Mouse (Mus musculus): ENCODE results near the gene Hnrnpa0. TPM values are rescaled to one million over a fixed set of nuclear protein-coding genes. Genes with fewer than 3 reads are reported as not detected.

Hnrnpa0 gene
- polyA plus RNA-seq, 1 experiment = 122 TPM

DNA sequence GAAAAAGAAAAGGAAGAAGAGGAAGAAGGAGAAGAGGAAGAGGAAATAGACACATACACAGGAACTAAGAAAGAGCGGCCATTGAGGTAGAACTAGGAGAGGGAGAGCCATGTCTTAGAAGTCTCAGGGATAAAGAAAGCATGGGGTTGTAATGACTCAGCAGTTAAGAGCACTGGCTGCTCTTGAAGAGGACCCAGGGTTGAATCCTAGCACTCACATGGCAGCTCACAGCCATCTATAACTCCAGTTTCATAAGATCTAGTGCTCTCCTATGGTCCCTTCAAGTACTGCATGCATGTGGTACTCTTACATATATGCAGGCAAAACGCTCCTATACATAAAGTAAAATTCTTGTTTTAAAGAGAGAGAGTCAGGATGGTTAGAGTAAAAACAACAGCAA is 27.7 kb upstream of the Hnrnpa0 start:
- Histone ChIP-seq H3K4me2 (ENCODE audit: low read depth) (no peak overlapping the region), H3K4me3 (no peak overlapping the region), H3K36me3 (ENCODE audit: control insufficient read depth, insufficient read depth) (no peaks in the 10 kb centered on the region), H3ac (ENCODE audit: control insufficient read depth, insufficient read length) (no peak overlapping the region), H3K27me3 (ENCODE audit: control insufficient read depth, insufficient read depth, insufficient read length) (peaks cover 4% of the 10 kb centered on the region), H3K79me2 (ENCODE audit: control insufficient read depth, insufficient read depth) (no peaks in the 10 kb centered on the region)
- no peak for TF ChIP-seq POLR2AphosphoS2 (IDR thresholded peaks at IDR 0.05; ENCODE audit: insufficient read length, low read depth)
- TF ChIP-seq MYOG (IDR thresholded peaks at IDR 0.05; ENCODE audit: control insufficient read depth in 1 of 3, insufficient read depth in 1 of 3, insufficient read length in 2 of 3, low read depth in 2 of 3) = no peak
- TF ChIP-seq REST (IDR thresholded peaks at IDR 0.05; ENCODE audit: insufficient read depth, insufficient read length) = no peak
- TF ChIP-seq MYOD1 (IDR thresholded peaks at IDR 0.05; ENCODE audit: control insufficient read depth in 1 of 3, insufficient read length in 2 of 3, low read depth in 2 of 3) = no peak
- TF ChIP-seq TCF12 (IDR thresholded peaks at IDR 0.05; ENCODE audit: insufficient read depth, poor library complexity, severe bottlenecking) = no peak
- TF ChIP-seq TCF3 (IDR thresholded peaks at IDR 0.05; ENCODE audit: insufficient read length, low read depth) = no peak
- TF ChIP-seq POLR2A (IDR thresholded peaks at IDR 0.05; ENCODE audit: insufficient read length, low read depth) = no peak
- no peak for TF ChIP-seq SRF (IDR thresholded peaks at IDR 0.05; ENCODE audit: control insufficient read depth, insufficient read length, low read depth)
- no peak for TF ChIP-seq MAX (IDR thresholded peaks at IDR 0.05; ENCODE audit: low read depth)
- TF ChIP-seq USF1 (IDR thresholded peaks at IDR 0.05; ENCODE audit: low read depth) = no peak
- TF ChIP-seq CEBPB (IDR thresholded peaks at IDR 0.05; ENCODE audit: insufficient read depth, poor library complexity, severe bottlenecking) = no peak
- TF ChIP-seq E2F4 (IDR thresholded peaks at IDR 0.05; ENCODE audit: insufficient read depth) = no peak

DNA sequence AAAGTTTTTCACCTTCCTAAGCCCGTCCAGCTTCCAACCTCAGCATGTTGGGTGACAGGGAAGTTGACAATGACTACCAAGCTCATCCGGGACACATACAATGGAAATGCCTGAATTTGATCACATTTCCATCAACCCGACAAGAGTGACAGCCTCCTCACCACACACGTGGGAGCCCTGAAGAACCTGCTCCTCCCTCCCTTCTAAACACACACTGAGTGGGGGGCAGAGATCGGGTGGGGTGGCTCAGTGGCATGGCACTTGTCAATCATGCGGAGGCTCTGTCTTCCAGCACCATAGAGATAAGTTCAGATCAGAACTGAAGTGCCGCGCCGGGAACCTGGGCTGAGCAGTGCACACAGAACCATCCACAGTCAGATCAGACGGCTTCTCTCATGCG is 22.1 kb upstream of the Hnrnpa0 start:
- H3K4me2 ChIP-seq (ENCODE audit: low read depth) = no peak overlapping the region
- peaks cover 8% of the 10 kb centered on the region for H3K27me3 ChIP-seq (ENCODE audit: control insufficient read depth, insufficient read depth, insufficient read length)
- H3ac ChIP-seq (ENCODE audit: control insufficient read depth, insufficient read length) = no peak overlapping the region
- H3K36me3 ChIP-seq (ENCODE audit: control insufficient read depth, insufficient read depth) = no peaks in the 10 kb centered on the region
- no peak overlapping the region for H3K4me3 ChIP-seq
- TF ChIP-seq REST (IDR thresholded peaks at IDR 0.05; ENCODE audit: insufficient read depth, insufficient read length) (no peak), MYOG (IDR thresholded peaks at IDR 0.05; ENCODE audit: control insufficient read depth in 1 of 3, insufficient read depth in 1 of 3, insufficient read length in 2 of 3, low read depth in 2 of 3) (no peak), TCF12 (IDR thresholded peaks at IDR 0.05; ENCODE audit: insufficient read depth, poor library complexity, severe bottlenecking) (no peak), TCF3 (IDR thresholded peaks at IDR 0.05; ENCODE audit: insufficient read length, low read depth) (no peak), USF1 (IDR thresholded peaks at IDR 0.05; ENCODE audit: low read depth) (no peak), POLR2A (IDR thresholded peaks at IDR 0.05; ENCODE audit: insufficient read length, low read depth) (no peak), MAX (IDR thresholded peaks at IDR 0.05; ENCODE audit: low read depth) (no peak), SRF (IDR thresholded peaks at IDR 0.05; ENCODE audit: control insufficient read depth, insufficient read length, low read depth) (no peak), CEBPB (IDR thresholded peaks at IDR 0.05; ENCODE audit: insufficient read depth, poor library complexity, severe bottlenecking) (no peak), POLR2AphosphoS2 (IDR thresholded peaks at IDR 0.05; ENCODE audit: insufficient read length, low read depth) (no peak), MYOD1 (IDR thresholded peaks at IDR 0.05; ENCODE audit: control insufficient read depth in 1 of 3, insufficient read length in 2 of 3, low read depth in 2 of 3) (no peak), E2F4 (IDR thresholded peaks at IDR 0.05; ENCODE audit: insufficient read depth) (no peak)
- H3K79me2 ChIP-seq (ENCODE audit: control insufficient read depth, insufficient read depth) = no peaks in the 10 kb centered on the region

DNA sequence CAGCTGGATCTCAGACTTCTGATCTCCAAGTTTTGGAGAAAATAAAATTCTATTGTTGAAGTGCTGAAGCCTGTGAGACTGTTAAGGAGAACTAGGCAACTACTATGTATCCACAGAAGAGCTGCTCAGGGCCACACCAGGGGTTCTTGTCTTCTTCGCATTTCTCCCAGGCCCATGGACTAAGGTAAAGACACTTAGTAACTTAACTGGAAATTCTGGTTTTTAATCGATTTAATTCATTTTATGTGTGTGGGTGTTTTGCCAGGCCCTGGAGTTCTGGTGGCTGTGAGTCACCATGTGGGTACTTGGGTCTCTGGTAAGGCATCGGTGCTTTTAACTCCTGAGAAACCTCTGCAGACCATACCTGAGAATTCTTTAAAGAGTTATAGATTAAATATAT is 21.3 kb upstream of the Hnrnpa0 start:
- TF ChIP-seq TCF3 (IDR thresholded peaks at IDR 0.05; ENCODE audit: insufficient read length, low read depth) (no peak), SRF (IDR thresholded peaks at IDR 0.05; ENCODE audit: control insufficient read depth, insufficient read length, low read depth) (no peak), E2F4 (IDR thresholded peaks at IDR 0.05; ENCODE audit: insufficient read depth) (no peak), MAX (IDR thresholded peaks at IDR 0.05; ENCODE audit: low read depth) (no peak), USF1 (IDR thresholded peaks at IDR 0.05; ENCODE audit: low read depth) (no peak), POLR2AphosphoS2 (IDR thresholded peaks at IDR 0.05; ENCODE audit: insufficient read length, low read depth) (no peak), MYOG (IDR thresholded peaks at IDR 0.05; ENCODE audit: control insufficient read depth in 1 of 3, insufficient read depth in 1 of 3, insufficient read length in 2 of 3, low read depth in 2 of 3) (no peak), TCF12 (IDR thresholded peaks at IDR 0.05; ENCODE audit: insufficient read depth, poor library complexity, severe bottlenecking) (no peak), MYOD1 (IDR thresholded peaks at IDR 0.05; ENCODE audit: control insufficient read depth in 1 of 3, insufficient read length in 2 of 3, low read depth in 2 of 3) (no peak), CEBPB (IDR thresholded peaks at IDR 0.05; ENCODE audit: insufficient read depth, poor library complexity, severe bottlenecking) (no peak), REST (IDR thresholded peaks at IDR 0.05; ENCODE audit: insufficient read depth, insufficient read length) (no peak), POLR2A (IDR thresholded peaks at IDR 0.05; ENCODE audit: insufficient read length, low read depth) (no peak)
- Histone ChIP-seq H3ac (ENCODE audit: control insufficient read depth, insufficient read length) (no peak overlapping the region), H3K4me3 (no peak overlapping the region), H3K79me2 (ENCODE audit: control insufficient read depth, insufficient read depth) (no peaks in the 10 kb centered on the region), H3K27me3 (ENCODE audit: control insufficient read depth, insufficient read depth, insufficient read length) (peaks cover 8% of the 10 kb centered on the region), H3K4me2 (ENCODE audit: low read depth) (no peak overlapping the region), H3K36me3 (ENCODE audit: control insufficient read depth, insufficient read depth) (no peaks in the 10 kb centered on the region)

DNA sequence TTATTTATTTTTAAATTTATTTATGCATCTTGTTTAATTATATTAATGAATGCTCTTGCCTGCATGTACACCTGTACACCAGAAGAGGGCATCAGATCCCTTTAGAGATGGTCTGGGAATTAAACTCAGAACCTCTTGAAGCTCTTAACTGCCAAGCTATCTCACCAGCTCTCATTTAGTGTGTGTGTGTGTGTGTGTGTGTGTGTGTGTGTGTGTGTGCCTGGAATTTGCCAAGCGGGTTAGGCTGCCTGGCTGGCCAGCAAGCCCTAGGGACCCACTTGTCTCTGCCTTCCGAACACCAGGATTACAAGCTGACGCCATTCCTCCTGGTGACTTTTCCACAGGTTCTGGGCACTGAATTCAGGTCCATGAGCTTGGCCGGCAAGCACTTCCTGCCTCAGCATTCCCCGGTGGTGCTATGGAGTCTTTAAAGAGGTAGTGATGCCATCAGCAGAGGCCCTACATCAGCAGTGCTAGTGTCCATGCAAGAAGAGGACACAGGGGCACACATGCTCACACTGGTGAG is 20.7 kb upstream of the Hnrnpa0 start:
- Histone ChIP-seq H3K4me2 (ENCODE audit: low read depth) (peak overlapping the region; percentile 90), H3K27me3 (ENCODE audit: control insufficient read depth, insufficient read depth, insufficient read length) (peaks cover 8% of the 10 kb centered on the region), H3ac (ENCODE audit: control insufficient read depth, insufficient read length) (no peak overlapping the region), H3K36me3 (ENCODE audit: control insufficient read depth, insufficient read depth) (no peaks in the 10 kb centered on the region), H3K4me3 (no peak overlapping the region), H3K79me2 (ENCODE audit: control insufficient read depth, insufficient read depth) (no peaks in the 10 kb centered on the region)
- TF ChIP-seq POLR2A (IDR thresholded peaks at IDR 0.05; ENCODE audit: insufficient read length, low read depth) (no peak), TCF3 (IDR thresholded peaks at IDR 0.05; ENCODE audit: insufficient read length, low read depth) (no peak), E2F4 (IDR thresholded peaks at IDR 0.05; ENCODE audit: insufficient read depth) (no peak), REST (IDR thresholded peaks at IDR 0.05; ENCODE audit: insufficient read depth, insufficient read length) (no peak), POLR2AphosphoS2 (IDR thresholded peaks at IDR 0.05; ENCODE audit: insufficient read length, low read depth) (no peak), MAX (IDR thresholded peaks at IDR 0.05; ENCODE audit: low read depth) (no peak), TCF12 (IDR thresholded peaks at IDR 0.05; ENCODE audit: insufficient read depth, poor library complexity, severe bottlenecking) (no peak), CEBPB (IDR thresholded peaks at IDR 0.05; ENCODE audit: insufficient read depth, poor library complexity, severe bottlenecking) (no peak), MYOG (IDR thresholded peaks at IDR 0.05; ENCODE audit: control insufficient read depth in 1 of 3, insufficient read depth in 1 of 3, insufficient read length in 2 of 3, low read depth in 2 of 3) (no peak), USF1 (IDR thresholded peaks at IDR 0.05; ENCODE audit: low read depth) (no peak), MYOD1 (IDR thresholded peaks at IDR 0.05; ENCODE audit: control insufficient read depth in 1 of 3, insufficient read length in 2 of 3, low read depth in 2 of 3) (no peak)
